Mouse (Mus musculus): Measurements from ENCODE around the gene Pcnx2.

DNA sequence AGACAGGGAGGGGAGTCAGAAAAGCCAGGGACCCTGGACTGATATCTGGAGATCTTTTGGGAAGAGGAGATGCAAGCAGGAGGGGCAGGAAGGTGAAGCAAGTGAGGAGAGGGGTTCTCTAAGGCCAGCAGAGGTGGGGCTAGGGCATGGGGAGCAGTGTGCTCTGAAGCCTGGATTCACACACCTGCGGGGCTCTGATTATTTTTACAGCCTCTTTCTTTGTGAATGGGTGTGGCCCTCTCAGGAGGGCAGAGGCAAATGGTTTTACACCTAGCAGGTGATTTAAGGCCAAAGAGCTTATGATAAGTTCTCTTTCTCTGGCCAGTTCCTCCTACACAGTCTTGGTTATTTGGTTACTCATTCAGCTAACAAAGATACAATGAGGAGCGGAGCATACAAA lies 20.6 kb upstream of the Pcnx2 start:
- TF ChIP-seq EP300 (IDR thresholded peaks at IDR 0.05; ENCODE audit: insufficient read depth, low read depth, low read length) = no peak
- no peak for TF ChIP-seq POLR2A (IDR thresholded peaks at IDR 0.05; ENCODE audit: insufficient read depth, low read length)

All from ES-Bruce4 (cell line).